Mouse (Mus musculus) CH12.LX (cell line): ENCODE measurements at regions not wholly inside any gene's neighbourhood (a gene's known extent, or its start where the extent isn't known, plus 50 kb on each side); places are given as distances from the start of the nearest gene placed in this dataset.

Source experiments
- DNase-seq: peaks from one replicate; pipeline ENCODE4 v3.0.0-alpha.2; 2013; ENCODE audit errors: extremely low read depth
- H3K27ac ChIP-seq: 2 replicates; pipeline ENCODE4 v1.5.1; 2012; ENCODE audit warnings: low read depth, mild to moderate bottlenecking, control low read depth, moderate library complexity; ENCODE audit not compliant: insufficient read depth
- H3K27me3 ChIP-seq: replicated peaks from 2 replicates; pipeline ENCODE3; 2012; ENCODE audit warnings: inconsistent platforms
- H3K36me3 ChIP-seq, 2 experiments: replicated peaks in 1 of 2; 2 replicates each; pipeline versions ENCODE3 to v1.6.1; 2012; ENCODE audit warnings: inconsistent platforms in 1 of 2, low read length in 1 of 2, mild to moderate bottlenecking in 1 of 2, mixed read lengths in 1 of 2, moderate library complexity in 1 of 2; ENCODE audit not compliant: control insufficient read depth in 1 of 2, insufficient read depth in 1 of 2
- H3K4me1 ChIP-seq, 2 experiments: 2 replicates each; pipeline ENCODE4 v1.6.1; 2012; ENCODE audit warnings: inconsistent platforms in 1 of 2, moderate library complexity in 1 of 2; ENCODE audit not compliant: insufficient read depth in 2 of 2, control insufficient read depth in 1 of 2
- H3K4me2 ChIP-seq: 2 replicates; pipeline ENCODE4 v1.6.1; 2012; ENCODE audit warnings: low read depth, mild to moderate bottlenecking, control low read depth; ENCODE audit not compliant: poor library complexity, insufficient read depth, severe bottlenecking
- H3K4me3 ChIP-seq, 3 experiments: fragments of 150-350 bp in 1 of 3; sonication (generic) in 1 of 3; replicated peaks in 1 of 3; 2 replicates each; pipeline versions ENCODE3 to v1.5.1; 2011 to 2012; ENCODE audit warnings: low read depth in 2 of 3, low read length in 2 of 3, mild to moderate bottlenecking in 2 of 3, moderate library complexity in 2 of 3, control low read depth in 1 of 3, improper control_type of control experiment in 1 of 3, inconsistent platforms in 1 of 3, mixed read lengths in 1 of 3; ENCODE audit not compliant: poor library complexity in 1 of 3
- H3K79me2 ChIP-seq: replicated peaks from 2 replicates; pipeline ENCODE4 v1.6.1; 2012; ENCODE audit warnings: mild to moderate bottlenecking, moderate library complexity; ENCODE audit not compliant: control insufficient read depth, poor library complexity, insufficient read depth, severe bottlenecking; ENCODE audit errors: extremely low read depth
- H3K9ac ChIP-seq: 2 replicates; pipeline ENCODE4 v1.6.1; 2012; ENCODE audit warnings: low read depth, mild to moderate bottlenecking, control low read depth, moderate library complexity; ENCODE audit not compliant: insufficient read depth
- H3K9me3 ChIP-seq: replicated peaks from 2 replicates; pipeline ENCODE3; 2012; ENCODE audit warnings: low read length, inconsistent platforms, mixed read lengths
- CHD1 ChIP-seq: IDR thresholded peaks from 2 replicates; pipeline ENCODE4 v1.6.1; 2012; ENCODE audit warnings: low read depth, low read length, improper control_type of control experiment, inconsistent platforms
- CHD2 ChIP-seq: IDR thresholded peaks from 2 replicates; pipeline ENCODE4 v1.6.1; 2011; ENCODE audit warnings: low read length, improper control_type of control experiment
- CTCF ChIP-seq, 2 experiments: IDR thresholded peaks in 1 of 2; conservative IDR thresholded peaks in 1 of 2; 2 replicates each; pipeline ENCODE4 v1.5.1; 2011 to 2012; ENCODE audit warnings: low read depth in 2 of 2, low read length in 2 of 2, improper control_type of control experiment in 1 of 2, inconsistent platforms in 1 of 2, mild to moderate bottlenecking in 1 of 2, moderate library complexity in 1 of 2
- E2F4 ChIP-seq: IDR thresholded peaks from 2 replicates; pipeline ENCODE4 v1.6.1; 2011; ENCODE audit warnings: low read depth, low read length, improper control_type of control experiment; ENCODE audit not compliant: insufficient replicate concordance
- GABPA ChIP-seq: IDR thresholded peaks from 2 replicates; pipeline ENCODE4 v1.6.1; 2012; ENCODE audit warnings: low read depth, low read length, improper control_type of control experiment, inconsistent platforms; ENCODE audit not compliant: insufficient replicate concordance
- HCFC1 ChIP-seq: IDR thresholded peaks from 2 replicates; pipeline ENCODE4 v1.6.1; 2012; ENCODE audit warnings: low read depth, mild to moderate bottlenecking, inconsistent platforms, low read length, improper control_type of control experiment
- JUND ChIP-seq: conservative IDR thresholded peaks from 2 replicates; pipeline ENCODE4 v1.6.1; 2011; ENCODE audit warnings: low read depth, low read length, improper control_type of control experiment
- KAT2A ChIP-seq: IDR thresholded peaks from 2 replicates; pipeline ENCODE4 v1.6.1; 2012; ENCODE audit warnings: low read length, improper control_type of control experiment, inconsistent platforms; ENCODE audit not compliant: insufficient replicate concordance
- MAFK ChIP-seq: IDR thresholded peaks from 2 replicates; pipeline ENCODE4 v1.6.1; 2011; ENCODE audit warnings: low read length, improper control_type of control experiment; ENCODE audit not compliant: insufficient replicate concordance
- MAZ ChIP-seq: IDR thresholded peaks from 2 replicates; pipeline ENCODE4 v1.6.1; 2012; ENCODE audit warnings: low read depth, mild to moderate bottlenecking, inconsistent platforms, low read length, improper control_type of control experiment, moderate library complexity
- MEF2A ChIP-seq: IDR thresholded peaks from 2 replicates; pipeline ENCODE4 v1.6.1; 2014; ENCODE audit warnings: low read depth, mild to moderate bottlenecking, inconsistent platforms, low read length, improper control_type of control experiment, borderline replicate concordance
- MYC ChIP-seq: IDR thresholded peaks from 2 replicates; pipeline ENCODE4 v1.6.1; 2011; ENCODE audit warnings: low read depth, mild to moderate bottlenecking, improper control_type of control experiment, low read length
- NRF1 ChIP-seq: IDR thresholded peaks from 2 replicates; pipeline ENCODE4 v1.6.1; 2014; ENCODE audit warnings: low read depth, mild to moderate bottlenecking, inconsistent platforms, low read length, improper control_type of control experiment, moderate library complexity
- POLR2AphosphoS2 ChIP-seq: IDR thresholded peaks from 2 replicates; pipeline ENCODE4 v1.6.1; 2011; ENCODE audit warnings: low read depth, low read length, improper control_type of control experiment
- RAD21 ChIP-seq: IDR thresholded peaks from 2 replicates; pipeline ENCODE4 v1.6.1; 2011; ENCODE audit warnings: low read depth, mild to moderate bottlenecking, low read length, improper control_type of control experiment, moderate library complexity
- RCOR1 ChIP-seq: conservative IDR thresholded peaks from 2 replicates; pipeline ENCODE4 v1.6.1; 2012; ENCODE audit warnings: low read depth, mild to moderate bottlenecking, inconsistent platforms, low read length, improper control_type of control experiment
- SIN3A ChIP-seq: IDR thresholded peaks from 2 replicates; pipeline ENCODE4 v1.6.1; 2012; ENCODE audit warnings: low read length, improper control_type of control experiment, inconsistent platforms
- SMC3 ChIP-seq: IDR thresholded peaks from 2 replicates; pipeline ENCODE4 v1.6.1; 2011; ENCODE audit warnings: low read depth, low read length, improper control_type of control experiment
- USF2 ChIP-seq: conservative IDR thresholded peaks from 2 replicates; pipeline ENCODE4 v1.6.1; 2011; ENCODE audit warnings: low read depth, low read length, improper control_type of control experiment
- ZKSCAN1 ChIP-seq: IDR thresholded peaks from 2 replicates; pipeline ENCODE4 v1.6.1; 2012; ENCODE audit warnings: low read depth, inconsistent platforms, low read length, improper control_type of control experiment, borderline replicate concordance
- ZNF384 ChIP-seq: IDR thresholded peaks from 2 replicates; pipeline ENCODE4 v1.6.1; 2012; ENCODE audit warnings: low read depth, low read length, improper control_type of control experiment, inconsistent platforms
- dilution Hi-C: fragments of 300-500 bp; cut with MboI; formaldehyde crosslinking; loops from 2 replicates; pipeline ENCODE4 v1.14.3; 2020; ENCODE audit warnings: low sequenced_read_pairs; ENCODE audit not compliant: extremely low pct_unique_long_range_greater_than_20kb, extremely low pct_ligation_motif_present
- in situ Hi-C: fragments of 300-500 bp; cut with MboI; formaldehyde crosslinking; loops from 3 replicates; pipeline ENCODE4 v1.14.3; 2019; ENCODE audit warnings: low sequenced_read_pairs, low pct_ligation_motif_present, low pct_unique_long_range_greater_than_20kb, mixed read lengths

DNA sequence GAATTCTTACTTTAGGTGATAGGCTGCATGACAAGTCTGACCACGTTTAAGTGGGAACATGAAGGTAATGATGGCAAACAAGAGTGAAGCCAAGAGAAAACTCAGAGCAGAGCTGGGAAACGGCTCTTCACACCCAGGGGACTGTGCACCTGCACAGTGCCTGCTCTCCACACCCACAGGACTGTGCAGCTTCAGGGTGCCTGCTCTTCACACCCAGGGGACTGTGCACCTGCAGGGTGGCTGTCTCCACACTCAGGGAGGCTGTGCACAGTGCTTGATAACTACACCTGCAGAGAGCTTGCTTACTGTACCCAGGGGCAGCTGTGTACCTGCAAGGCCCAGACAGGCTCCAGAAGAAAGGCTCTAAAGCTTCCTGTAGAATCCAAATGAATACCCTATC is 133.5 kb upstream of the Irx6 start:
- Histone ChIP-seq H3K4me2 (no peak overlapping the region), H3K9ac (no peak overlapping the region), H3K4me3 (no peak overlapping the region), H3K27ac (no peak overlapping the region), H3K4me1 (no peaks in the 10 kb centered on the region), H3K27me3 (no peaks in the 10 kb centered on the region), H3K79me2 (no peaks in the 10 kb centered on the region), H3K9me3 (peaks cover 79% of the 10 kb centered on the region), H3K36me3 (no peaks in the 10 kb centered on the region)
- no peak for TF ChIP-seq SIN3A
- TF ChIP-seq JUND: no peak
- TF ChIP-seq CHD2: no peak
- TF ChIP-seq ZNF384: no peak
- no peak for TF ChIP-seq RAD21
- TF ChIP-seq E2F4: no peak
- no peak for TF ChIP-seq CHD1
- TF ChIP-seq KAT2A: no peak
- TF ChIP-seq MEF2A: no peak
- no peak for TF ChIP-seq RCOR1
- TF ChIP-seq CTCF (conservative IDR thresholded peaks at IDR 0.05 in 1 of 2, IDR thresholded peaks at IDR 0.05 in 1 of 2; ENCODE audit: low read depth in 2 of 2, low read length in 2 of 2): no peak
- TF ChIP-seq ZKSCAN1: no peak
- no peak for TF ChIP-seq MAZ
- TF ChIP-seq HCFC1: no peak
- no peak for TF ChIP-seq NRF1
- TF ChIP-seq MAFK: no peak
- TF ChIP-seq USF2: no peak
- no peak for DNase-seq
- dilution Hi-C loops (no loop called here), in situ Hi-C loops (no loop called here)

DNA sequence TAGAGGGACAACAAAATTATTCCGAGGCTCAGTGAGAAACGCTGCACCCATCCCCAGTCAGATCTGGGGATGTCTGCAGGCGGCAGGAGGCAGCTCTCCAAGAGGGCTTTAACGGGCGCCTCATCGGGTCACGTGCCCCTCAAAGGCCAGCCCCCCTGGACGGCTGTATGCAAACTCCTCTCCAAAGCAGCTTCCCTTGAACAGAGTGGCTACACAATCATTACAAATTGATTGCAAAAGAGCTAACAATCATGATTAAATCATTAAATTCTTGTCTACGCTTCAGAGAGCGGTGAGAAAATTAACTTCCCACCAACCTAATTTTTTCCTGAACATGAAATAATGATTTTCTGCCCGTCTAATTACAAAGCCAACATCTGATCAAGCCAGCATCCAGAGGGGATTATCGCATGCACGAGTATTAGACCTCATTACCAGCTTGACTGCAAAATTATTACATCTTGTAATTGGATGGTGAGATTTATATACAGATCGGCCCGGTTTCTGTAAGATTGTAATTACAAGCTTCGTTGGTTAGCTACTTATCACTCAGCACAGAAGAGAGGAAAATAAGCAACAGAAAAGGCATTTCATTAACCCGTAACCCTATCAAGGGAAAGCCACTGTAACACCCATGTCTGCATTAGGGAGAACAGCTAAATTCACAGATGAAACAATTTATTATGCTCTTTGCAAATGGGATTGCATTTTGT is 128.6 kb upstream of the Irx6 start:
- H3K27ac ChIP-seq: no peak overlapping the region
- dilution Hi-C loops: no loop called here
- DNase-seq: no peak

More for the DNA sequence above, 128.6 kb upstream of the Irx6 start:
- Histone ChIP-seq H3K4me2 (no peak overlapping the region), H3K79me2 (no peaks in the 10 kb centered on the region), H3K4me1 (no peaks in the 10 kb centered on the region), H3K9ac (no peak overlapping the region), H3K4me3 (no peak overlapping the region), H3K36me3 (no peaks in the 10 kb centered on the region), H3K27me3 (no peaks in the 10 kb centered on the region), H3K9me3 (peaks cover 75% of the 10 kb centered on the region)
- in situ Hi-C loops: no loop called here
- no peak for TF ChIP-seq USF2
- TF ChIP-seq GABPA: no peak
- no peak for TF ChIP-seq ZNF384
- no peak for TF ChIP-seq CTCF (conservative IDR thresholded peaks at IDR 0.05 in 1 of 2, IDR thresholded peaks at IDR 0.05 in 1 of 2; ENCODE audit: low read depth in 2 of 2, low read length in 2 of 2)
- TF ChIP-seq CHD2: no peak
- TF ChIP-seq MYC: no peak
- no peak for TF ChIP-seq SMC3
- TF ChIP-seq POLR2AphosphoS2: no peak
